ENCODE assay signal across 8 mouse cellular contexts in genomic region chr19:8984255-8984868, GRCm38 (mm10). TPM values are rescaled to one million over a fixed set of nuclear protein-coding genes. Genes with fewer than 3 reads are reported as not detected.
A peak's percentile ranks its signal among the peaks of the same experiment; 100 is the strongest.
DNase-seq lines count a peak whose midpoint lies in the region; ATAC-seq and TF ChIP-seq lines count a peak whose summit lies in the region.

No protein-coding gene starts in this region.

- no peaks in the 10 kb centered on the region for H3K36me3 ChIP-seq in kidney, adult 2 months (ENCODE audit: control insufficient read depth, insufficient read depth, low read length)
- peaks cover 11% of the 10 kb centered on the region for H3K36me3 ChIP-seq in kidney, embryonic 16.5 days (ENCODE audit: insufficient read depth, low read length)
- H3K36me3 ChIP-seq in embryonic facial prominence, embryonic 15.5 days, result peaks cover 14% of the 10 kb centered on the region
- H3K36me3 ChIP-seq in heart, postnatal 0 days (replicated peaks; ENCODE audit: control insufficient read depth, insufficient read depth, low read length), result peaks cover 2% of the 10 kb centered on the region
- peaks cover 17% of the 10 kb centered on the region for H3K36me3 ChIP-seq in limb, embryonic 12.5 days

- POLR2A ChIA-PET in Patski (lab: Charles Lee), result interaction anchor here (0.5 to 1.6 kb wide), 6 partner anchors 8 to 175 kb away, joined by 3 to 10 read pairs (median 3); no protein-coding TSS in a partner anchor

- no peak for ATAC-seq in kidney, embryonic 16.5 days (ENCODE audit: low FRiP score, low TSS enrichment)
- peak; percentile 31 for ATAC-seq in Patski
- no peak for ATAC-seq in embryonic facial prominence, embryonic 15.5 days (ENCODE audit: insufficient number of reproducible peaks, low FRiP score, low TSS enrichment, low read depth)
- ATAC-seq in heart, postnatal 0 days (ENCODE audit: insufficient read depth, low read depth), result no peak
- ATAC-seq in limb, embryonic 12.5 days (ENCODE audit: insufficient number of reproducible peaks, insufficient read depth, low FRiP score, low TSS enrichment, low read depth), result no peak

- no peak overlapping the region for H3K9ac ChIP-seq in kidney, embryonic 16.5 days (replicated peaks; ENCODE audit: low read length)
- no peak overlapping the region for H3K9ac ChIP-seq in embryonic facial prominence, embryonic 15.5 days
- H3K9ac ChIP-seq in heart, postnatal 0 days (replicated peaks; ENCODE audit: low read depth, low read length), result no peak overlapping the region
- H3K9ac ChIP-seq in limb, embryonic 12.5 days (replicated peaks), result no peak overlapping the region

- peaks cover 4% of the 10 kb centered on the region; the same call in 1 of the 2 replicates for H3K4me1 ChIP-seq in kidney, adult 2 months (ENCODE audit: control insufficient read depth, insufficient read depth, low read length)
- peaks cover 28% of the 10 kb centered on the region for H3K4me1 ChIP-seq in kidney, embryonic 16.5 days (ENCODE audit: insufficient read depth, low read length)
- peaks cover 74% of the 10 kb centered on the region for H3K4me1 ChIP-seq in embryonic facial prominence, embryonic 15.5 days
- H3K4me1 ChIP-seq in heart, postnatal 0 days (ENCODE audit: control insufficient read depth, insufficient read depth), result peaks cover 65% of the 10 kb centered on the region
- peaks cover 37% of the 10 kb centered on the region for H3K4me1 ChIP-seq in limb, embryonic 12.5 days (replicated peaks)

- CTCF ChIA-PET in Patski (lab: Charles Lee), result interaction anchor here (0.8 to 2.1 kb wide), 9 partner anchors 8 to 139 kb away, joined by 3 to 14 read pairs (median 3); no protein-coding TSS in a partner anchor

- no peaks in the 10 kb centered on the region for H3K27me3 ChIP-seq in kidney, adult 2 months (replicated peaks; ENCODE audit: control insufficient read depth, insufficient read depth, low read length)
- peaks cover 6% of the 10 kb centered on the region; the same call in 1 of the 2 replicates for H3K27me3 ChIP-seq in kidney, embryonic 16.5 days (ENCODE audit: insufficient read depth, low read length)
- H3K27me3 ChIP-seq in Patski, result no peaks in the 10 kb centered on the region
- H3K27me3 ChIP-seq in embryonic facial prominence, embryonic 15.5 days, result no peaks in the 10 kb centered on the region
- no peaks in the 10 kb centered on the region for H3K27me3 ChIP-seq in heart, postnatal 0 days (ENCODE audit: control insufficient read depth, insufficient read depth, low read length)
- H3K27me3 ChIP-seq in limb, embryonic 12.5 days, result no peaks in the 10 kb centered on the region

- no peak overlapping the region for H3K27ac ChIP-seq in kidney, adult 2 months (ENCODE audit: insufficient read depth, low read depth, low read length)
- no peak overlapping the region for H3K27ac ChIP-seq in kidney, embryonic 16.5 days (ENCODE audit: low read length)
- H3K27ac ChIP-seq in embryonic facial prominence, embryonic 15.5 days (replicated peaks), result peak overlapping the region; percentile 73
- peak overlapping the region; percentile 69 for H3K27ac ChIP-seq in heart, postnatal 0 days (ENCODE audit: low read depth)
- peak overlapping the region; percentile 41; the same call in 1 of the 2 replicates for H3K27ac ChIP-seq in limb, embryonic 12.5 days

- H3K4me3 ChIP-seq in kidney, adult 2 months (ENCODE audit: insufficient read depth, low read depth, low read length), result no peak overlapping the region
- no peak overlapping the region for H3K4me3 ChIP-seq in kidney, embryonic 16.5 days (ENCODE audit: low read length)
- no peak overlapping the region for H3K4me3 ChIP-seq in embryonic facial prominence, embryonic 15.5 days (replicated peaks)
- no peak overlapping the region for H3K4me3 ChIP-seq in heart, postnatal 0 days (ENCODE audit: low read depth, low read length)
- H3K4me3 ChIP-seq in limb, embryonic 12.5 days (replicated peaks), result no peak overlapping the region

- no peaks in the 10 kb centered on the region for H3K9me3 ChIP-seq in kidney, embryonic 16.5 days (ENCODE audit: low read length)
- no peaks in the 10 kb centered on the region for H3K9me3 ChIP-seq in embryonic facial prominence, embryonic 15.5 days (replicated peaks)
- no peaks in the 10 kb centered on the region for H3K9me3 ChIP-seq in heart, postnatal 0 days (replicated peaks; ENCODE audit: control insufficient read depth, low read length)
- H3K9me3 ChIP-seq in limb, embryonic 12.5 days, result no peaks in the 10 kb centered on the region

- 34% methylated on average over 7 of the region's 7 CpGs for WGBS in kidney, adult 2 months
- 18% methylated on average over 7 of the region's 7 CpGs for WGBS in kidney, embryonic 16.5 days
- whole genome bisulfite sequencing in embryonic facial prominence, embryonic 15.5 days, result 6% methylated on average over 7 of the region's 7 CpGs
- 23% methylated on average over 7 of the region's 7 CpGs for WGBS in heart, postnatal 0 days
- 24% methylated on average over 7 of the region's 7 CpGs for WGBS in limb, embryonic 12.5 days

- in situ Hi-C loops in Patski (cut with MboI; ENCODE audit: low pct_unique_long_range_greater_than_20kb), result no loop called here

- TF ChIP-seq POLR2A in kidney, adult 2 months (IDR thresholded peaks at IDR 0.05; ENCODE audit: low read depth, low read length), result no peak

- no peak for TF ChIP-seq EP300 in heart, postnatal 0 days (IDR thresholded peaks at IDR 0.05; ENCODE audit: low read depth)

- TF ChIP-seq CTCF in kidney, adult 2 months (conservative IDR thresholded peaks at IDR 0.05; ENCODE audit: insufficient read depth, insufficient read length, low read depth, low read length), result no peak
- TF ChIP-seq CTCF in Patski (IDR thresholded peaks at IDR 0.05), result no peak
- no peak for TF ChIP-seq CTCF in heart, postnatal 0 days (IDR thresholded peaks at IDR 0.05; ENCODE audit: low read depth)

- no peak overlapping the region for H3K4me2 ChIP-seq in kidney, embryonic 16.5 days (replicated peaks; ENCODE audit: low read depth, low read length)
- no peak overlapping the region; the same call in 1 of the 2 replicates for H3K4me2 ChIP-seq in embryonic facial prominence, embryonic 15.5 days (replicated peaks)
- no peak overlapping the region for H3K4me2 ChIP-seq in heart, postnatal 0 days (ENCODE audit: low read depth, low read length)
- H3K4me2 ChIP-seq in limb, embryonic 12.5 days, result no peak overlapping the region

- peak; percentile 63 for DNase-seq in kidney, adult 2 months
- peak; percentile 96 for DNase-seq in Patski (ENCODE audit: low read depth, low spot score)
- DNase-seq in heart, postnatal 0 days (ENCODE audit: low spot score), result peak; percentile 86
- DNase-seq in monocyte, adult 2 months (ENCODE audit: low read depth in 1 of 2, low spot score in 2 of 2), result peak; percentile 85 to 87
- peak; percentile 40 to 66 for DNase-seq in thymus, postnatal 36 days

RNA-seq across cellular contexts. Expression of gene Ahnak, which starts 4.7 kb away (rescaled TPM):
- 11.9 TPM in 2 replicates for polyA plus RNA-seq in kidney, adult 2 months (2012; rRNA removed)
- polyA plus RNA-seq in kidney, embryonic 16.5 days (2015; fragmentation: Nextera tagmentation; extraction: Ambion mirVana), result 14.0 and 14.4 TPM in 2 replicates
- 57.7 TPM for polyA plus RNA-seq in Patski (2021)
- 71.9 and 92.4 TPM in 2 replicates for polyA plus RNA-seq in embryonic facial prominence, embryonic 15.5 days (2015; fragmentation: Nextera tagmentation; extraction: Ambion mirVana)
- total RNA-seq in heart, postnatal 0 days (2014; rRNA removed; ENCODE audit: low replicate concordance), result 122 and 135 TPM in 2 replicates
- 56.8 and 59.1 TPM in 2 replicates for polyA plus RNA-seq in heart, postnatal 0 days (2015; fragmentation: Nextera tagmentation; extraction: Ambion mirVana)
- 20.5 and 24.1 TPM in 2 replicates for polyA plus RNA-seq in limb, embryonic 12.5 days (2016; fragmentation: Nextera tagmentation; extraction: Ambion mirVana)

RNA-seq across cellular contexts. Expression of gene Eef1g, which starts 17.5 kb away (rescaled TPM):
- 203 and 236 TPM in 2 replicates for polyA plus RNA-seq in kidney, adult 2 months (2012; rRNA removed)
- 436 and 455 TPM in 2 replicates for polyA plus RNA-seq in kidney, embryonic 16.5 days (2015; fragmentation: Nextera tagmentation; extraction: Ambion mirVana)
- polyA plus RNA-seq in Patski (2021), result 419 TPM
- 443 and 458 TPM in 2 replicates for polyA plus RNA-seq in embryonic facial prominence, embryonic 15.5 days (2015; fragmentation: Nextera tagmentation; extraction: Ambion mirVana)
- total RNA-seq in heart, postnatal 0 days (2014; rRNA removed; ENCODE audit: low replicate concordance), result 407 and 439 TPM in 2 replicates
- polyA plus RNA-seq in heart, postnatal 0 days (2015; fragmentation: Nextera tagmentation; extraction: Ambion mirVana), result 172 and 173 TPM in 2 replicates
- polyA plus RNA-seq in limb, embryonic 12.5 days (2016; fragmentation: Nextera tagmentation; extraction: Ambion mirVana), result 472 and 476 TPM in 2 replicates

RNA-seq across cellular contexts. Expression of gene Tut1, which starts 30.7 kb away (rescaled TPM):
- 14.1 and 14.3 TPM in 2 replicates for polyA plus RNA-seq in kidney, adult 2 months (2012; rRNA removed)
- 36.0 and 38.3 TPM in 2 replicates for polyA plus RNA-seq in kidney, embryonic 16.5 days (2015; fragmentation: Nextera tagmentation; extraction: Ambion mirVana)
- 24.6 TPM for polyA plus RNA-seq in Patski (2021)
- polyA plus RNA-seq in embryonic facial prominence, embryonic 15.5 days (2015; fragmentation: Nextera tagmentation; extraction: Ambion mirVana), result 31.0 and 32.8 TPM in 2 replicates
- total RNA-seq in heart, postnatal 0 days (2014; rRNA removed; ENCODE audit: low replicate concordance), result 9.8 and 18.0 TPM in 2 replicates
- polyA plus RNA-seq in heart, postnatal 0 days (2015; fragmentation: Nextera tagmentation; extraction: Ambion mirVana), result 8.2 and 10.4 TPM in 2 replicates
- polyA plus RNA-seq in limb, embryonic 12.5 days (2016; fragmentation: Nextera tagmentation; extraction: Ambion mirVana), result 37.9 and 39.7 TPM in 2 replicates

RNA-seq across cellular contexts. Expression of gene Mta2, which starts 42.7 kb away (rescaled TPM):
- 16.9 and 19.8 TPM in 2 replicates for polyA plus RNA-seq in kidney, adult 2 months (2012; rRNA removed)
- polyA plus RNA-seq in kidney, embryonic 16.5 days (2015; fragmentation: Nextera tagmentation; extraction: Ambion mirVana), result 179 and 180 TPM in 2 replicates
- polyA plus RNA-seq in Patski (2021), result 141 TPM
- polyA plus RNA-seq in embryonic facial prominence, embryonic 15.5 days (2015; fragmentation: Nextera tagmentation; extraction: Ambion mirVana), result 155 and 156 TPM in 2 replicates
- 55.1 and 57.9 TPM in 2 replicates for total RNA-seq in heart, postnatal 0 days (2014; rRNA removed; ENCODE audit: low replicate concordance)
- 47.6 and 51.5 TPM in 2 replicates for polyA plus RNA-seq in heart, postnatal 0 days (2015; fragmentation: Nextera tagmentation; extraction: Ambion mirVana)
- 227 and 231 TPM in 2 replicates for polyA plus RNA-seq in limb, embryonic 12.5 days (2016; fragmentation: Nextera tagmentation; extraction: Ambion mirVana)

RNA-seq across cellular contexts. Expression of gene Eml3, which starts 55.0 kb away (rescaled TPM):
- 35.1 and 35.7 TPM in 2 replicates for polyA plus RNA-seq in kidney, adult 2 months (2012; rRNA removed)
- polyA plus RNA-seq in kidney, embryonic 16.5 days (2015; fragmentation: Nextera tagmentation; extraction: Ambion mirVana), result 33.2 and 34.1 TPM in 2 replicates
- 56.5 TPM for polyA plus RNA-seq in Patski (2021)
- polyA plus RNA-seq in embryonic facial prominence, embryonic 15.5 days (2015; fragmentation: Nextera tagmentation; extraction: Ambion mirVana), result 41.3 and 43.1 TPM in 2 replicates
- total RNA-seq in heart, postnatal 0 days (2014; rRNA removed; ENCODE audit: low replicate concordance), result 6.7 and 21.0 TPM in 2 replicates
- polyA plus RNA-seq in heart, postnatal 0 days (2015; fragmentation: Nextera tagmentation; extraction: Ambion mirVana), result 9.6 and 10.1 TPM in 2 replicates
- 34.6 and 34.9 TPM in 2 replicates for polyA plus RNA-seq in limb, embryonic 12.5 days (2016; fragmentation: Nextera tagmentation; extraction: Ambion mirVana)

Comparison
In these comparisons a context has a peak if more than half of its experiments do, and no peak if none do; other contexts are left out.
1. H3K27ac ChIP-seq: peak in embryonic facial prominence, embryonic 15.5 days (single experiment), heart, postnatal 0 days (single experiment) and limb, embryonic 12.5 days (single experiment); none in kidney, adult 2 months (single experiment) and kidney, embryonic 16.5 days (single experiment).
2. Peak in every context shown above with its lines, with median percentiles within 50 percentile points of each other: DNase-seq.